In genomic region chr3:96180727-96181477, GRCm38 (mm10) we compare ENCODE assay signal across 8 mouse cellular contexts. TPM values are rescaled to one million over a fixed set of nuclear protein-coding genes. Genes with fewer than 3 reads are reported as not detected.
DNase-seq lines count a peak whose midpoint lies in the region; ATAC-seq and TF ChIP-seq lines count a peak whose summit lies in the region.

Gene Sv2a (plus strand): TSS chr3:96181151.

- no peaks in the 10 kb centered on the region for H3K27me3 ChIP-seq in MEL (ENCODE audit: control insufficient read depth in 1 of 2, insufficient read depth in 2 of 2, low read length in 2 of 2)
- no peaks in the 10 kb centered on the region for H3K27me3 ChIP-seq in heart, embryonic 11.5 days (ENCODE audit: control insufficient read depth, insufficient read depth, low read length)
- no peaks in the 10 kb centered on the region for H3K27me3 ChIP-seq in liver, postnatal 0 days (ENCODE audit: insufficient read depth, low read length)

- H3K36me3 ChIP-seq in MEL (ENCODE audit: control insufficient read depth in 1 of 2, insufficient read depth in 2 of 2, low read length in 2 of 2), result peaks cover 6 to 11% of the 10 kb centered on the region in 2 experiments
- H3K36me3 ChIP-seq in heart, embryonic 11.5 days (ENCODE audit: control insufficient read depth, insufficient read depth, low read length), result peaks cover 21% of the 10 kb centered on the region
- H3K36me3 ChIP-seq in liver, postnatal 0 days (replicated peaks; ENCODE audit: insufficient read depth, low read length), result peaks cover 22% of the 10 kb centered on the region

- 1% methylated on average over 18 of the region's 23 CpGs for WGBS in heart, embryonic 11.5 days (ENCODE audit: insufficient replicate concordance)
- 6% methylated on average over 9 of the region's 23 CpGs for WGBS in liver, postnatal 0 days (ENCODE audit: insufficient replicate concordance)

- no peak; a peak in 1 of 4 replicates for TF ChIP-seq POLR2A in MEL (IDR thresholded peaks at IDR 0.05; ENCODE audit: control insufficient read depth in 1 of 2, insufficient read depth in 1 of 2, low read depth in 1 of 2, low read length in 2 of 2, poor library complexity in 1 of 2)

- peak within 1 kb of the TSS; percentile 68 to 75 for H3K4me3 ChIP-seq in MEL (ENCODE audit: control insufficient read depth in 1 of 2, insufficient read depth in 1 of 2, low read depth in 2 of 2, low read length in 2 of 2)
- peak within 1 kb of the TSS; percentile 66 for H3K4me3 ChIP-seq in heart, embryonic 11.5 days (ENCODE audit: low read depth, low read length)
- peak within 1 kb of the TSS; percentile 34 for H3K4me3 ChIP-seq in liver, postnatal 0 days (ENCODE audit: low read depth, low read length)

- H3K79me2 ChIP-seq in MEL (ENCODE audit: control insufficient read depth, insufficient read depth, low read length, poor library complexity), result peaks cover 3% of the 10 kb centered on the region; the same call in 1 of the 2 replicates

- peak; percentile 86 for DNase-seq in A20 (ENCODE audit: low read depth, low spot score)
- peak; percentile 76 for DNase-seq in MEL (ENCODE audit: low read depth, low spot score)
- peak; percentile 89 to 92 for DNase-seq in cerebellum, postnatal 14 days
- peak; percentile 64 to 74 for DNase-seq in layer of hippocampus, adult 18-20 months (ENCODE audit: low spot score in 2 of 2)
- DNase-seq in liver, postnatal 0 days, result peak; percentile 51
- peak; percentile 76 for DNase-seq in retina, postnatal 1 day
- DNase-seq in urinary bladder, adult 18-20 months (ENCODE audit: low spot score in 2 of 2), result no peak

- TF ChIP-seq EP300 in MEL (IDR thresholded peaks at IDR 0.05; ENCODE audit: low read depth in 1 of 2, low read length in 2 of 2), result no peak
- TF ChIP-seq EP300 in liver, postnatal 0 days (IDR thresholded peaks at IDR 0.05; ENCODE audit: low read depth), result no peak

- no peaks in the 10 kb centered on the region for H3K9me3 ChIP-seq in MEL (replicated peaks; ENCODE audit: insufficient read depth, low read length)
- no peaks in the 10 kb centered on the region for H3K9me3 ChIP-seq in heart, embryonic 11.5 days (replicated peaks; ENCODE audit: control insufficient read depth, low read length)
- H3K9me3 ChIP-seq in liver, postnatal 0 days (ENCODE audit: low read length), result no peaks in the 10 kb centered on the region

- ATAC-seq in heart, embryonic 11.5 days (replicated peaks; ENCODE audit: insufficient number of reproducible peaks, low FRiP score, low TSS enrichment), result peak; percentile 20; the same call in 1 of the 2 replicates
- ATAC-seq in liver, postnatal 0 days, result peak; percentile 38; the same call in 1 of the 2 replicates

- 0 out of 6 replicates have a peak, but pooled peaks of 1 of the 3 experiments have one; percentile 1 for TF ChIP-seq CTCF in MEL (IDR thresholded peaks at IDR 0.05 in 2 of 3, conservative IDR thresholded peaks at IDR 0.05 in 1 of 3; ENCODE audit: control insufficient read depth in 1 of 3, insufficient read depth in 1 of 3, low read depth in 2 of 3, low read length in 3 of 3, poor library complexity in 1 of 3, severe bottlenecking in 1 of 3)
- TF ChIP-seq CTCF in liver, postnatal 0 days (IDR thresholded peaks at IDR 0.05; ENCODE audit: low read depth), result no peak

- no peak within 1 kb of the TSS for H3K27ac ChIP-seq in MEL (ENCODE audit: control insufficient read depth, low read depth, low read length)
- H3K27ac ChIP-seq in heart, embryonic 11.5 days (ENCODE audit: low read depth, low read length), result peak within 1 kb of the TSS; percentile 92
- H3K27ac ChIP-seq in liver, postnatal 0 days (ENCODE audit: low read depth), result no peak within 1 kb of the TSS

- TF ChIP-seq RAD21 in MEL (IDR thresholded peaks at IDR 0.05; ENCODE audit: low read depth, low read length), result no peak

- H3K9ac ChIP-seq in MEL (ENCODE audit: control insufficient read depth, low read depth, low read length, poor library complexity, severe bottlenecking), result peak within 1 kb of the TSS; percentile 66
- H3K9ac ChIP-seq in heart, embryonic 11.5 days (ENCODE audit: low read depth, low read length), result peak within 1 kb of the TSS; percentile 76
- 0 out of 2 replicates have a peak within 1 kb of the TSS, but pooled peaks have one; percentile 44 for H3K9ac ChIP-seq in liver, postnatal 0 days (replicated peaks)

- peak within 1 kb of the TSS; percentile 80 for H3K4me2 ChIP-seq in heart, embryonic 11.5 days
- peak within 1 kb of the TSS; percentile 73 for H3K4me2 ChIP-seq in liver, postnatal 0 days (ENCODE audit: low read depth, low read length)

- peaks cover 2 to 4% of the 10 kb centered on the region in 2 experiments for H3K4me1 ChIP-seq in MEL (ENCODE audit: control insufficient read depth in 1 of 2, insufficient read depth in 2 of 2, low read length in 2 of 2)
- peaks cover 21% of the 10 kb centered on the region for H3K4me1 ChIP-seq in heart, embryonic 11.5 days (ENCODE audit: control insufficient read depth, insufficient read depth, low read length)
- H3K4me1 ChIP-seq in liver, postnatal 0 days (ENCODE audit: insufficient read depth), result no peaks in the 10 kb centered on the region

TF ChIP-seq in MEL, 35 proteins besides CTCF, POLR2A, EP300 and RAD21:
- TF ChIP-seq SIN3A (IDR thresholded peaks at IDR 0.05; ENCODE audit: low read length) (0 out of 2 replicates have a peak, but pooled peaks have one; percentile 30), CHD1 (IDR thresholded peaks at IDR 0.05; ENCODE audit: low read depth, low read length) (no peak), TBP (IDR thresholded peaks at IDR 0.05; ENCODE audit: low read depth, low read length) (no peak), TCF12 (IDR thresholded peaks at IDR 0.05; ENCODE audit: low read depth, low read length) (no peak), ZNF384 (IDR thresholded peaks at IDR 0.05; ENCODE audit: low read depth, low read length) (no peak), MAZ (IDR thresholded peaks at IDR 0.05; ENCODE audit: low read depth, low read length) (peak; percentile 75; the same call in 1 of the 2 replicates), NELFE (IDR thresholded peaks at IDR 0.05; ENCODE audit: low read depth, low read length) (0 out of 2 replicates have a peak, but pooled peaks have one; percentile 20), BHLHE40 (IDR thresholded peaks at IDR 0.05; ENCODE audit: borderline replicate concordance, low read depth, low read length) (0 out of 2 replicates have a peak, but pooled peaks have one; percentile 4), JUND (IDR thresholded peaks at IDR 0.05; ENCODE audit: low read depth, low read length) (no peak), KAT2A (conservative IDR thresholded peaks at IDR 0.05; ENCODE audit: low read depth, low read length) (no peak), NRF1 (IDR thresholded peaks at IDR 0.05; ENCODE audit: insufficient read depth, low read depth, low read length, poor library complexity, severe bottlenecking) (0 out of 2 replicates have a peak, but pooled peaks have one; percentile 8)

RNA-seq across cellular contexts. Expression of gene Sv2a, which starts in this region (rescaled TPM):
- 0.77 and 2.1 TPM in 2 replicates for total RNA-seq in MEL (2012; rRNA removed)
- 1 to 10 TPM in 1 of 2 experiments, not detected in 1; 3.3 TPM for polyA plus RNA-seq in MEL (2012; ENCODE audit: insufficient read depth in 1 of 2, insufficient read length in 2 of 2, low read depth in 1 of 2, low replicate concordance in 2 of 2, missing spikeins in 1 of 2)
- polyA plus RNA-seq in heart, embryonic 11.5 days (2014; fragmentation: Nextera tagmentation; extraction: Ambion mirVana), result 12.3 and 18.6 TPM in 2 replicates
- 100 to 1,000 TPM; 359 to 373 TPM for total RNA-seq in layer of hippocampus, adult 18-20 months (2021)
- polyA plus RNA-seq in liver, postnatal 0 days (2015; fragmentation: Nextera tagmentation; extraction: Ambion mirVana), result 0.08 and 0.09 TPM in 2 replicates

Comparison
In these comparisons a context has a peak if more than half of its experiments do, and no peak if none do; other contexts are left out.
1. RNA of gene Sv2a (total RNA-seq): 359 to 373 TPM in layer of hippocampus, adult 18-20 months; 0.77 to 2.1 TPM in MEL; every median in the first group is over 100 times any median in the second.
2. Peak in DNase-seq, ATAC-seq, H3K4me3 ChIP-seq, H3K9ac ChIP-seq and H3K4me2 ChIP-seq in liver, postnatal 0 days; RNA of the gene not detected or under 1 TPM.
3. DNase-seq: peak in A20 (single experiment), MEL (single experiment), cerebellum, postnatal 14 days (2 of 2), layer of hippocampus, adult 18-20 months (2 of 2) and retina, postnatal 1 day (single experiment); none in urinary bladder, adult 18-20 months (0 of 2).
4. Peak in every context shown above with its lines, with median percentiles within 50 percentile points of each other: H3K4me3 ChIP-seq and H3K9ac ChIP-seq.